In the genomic region with DNA sequence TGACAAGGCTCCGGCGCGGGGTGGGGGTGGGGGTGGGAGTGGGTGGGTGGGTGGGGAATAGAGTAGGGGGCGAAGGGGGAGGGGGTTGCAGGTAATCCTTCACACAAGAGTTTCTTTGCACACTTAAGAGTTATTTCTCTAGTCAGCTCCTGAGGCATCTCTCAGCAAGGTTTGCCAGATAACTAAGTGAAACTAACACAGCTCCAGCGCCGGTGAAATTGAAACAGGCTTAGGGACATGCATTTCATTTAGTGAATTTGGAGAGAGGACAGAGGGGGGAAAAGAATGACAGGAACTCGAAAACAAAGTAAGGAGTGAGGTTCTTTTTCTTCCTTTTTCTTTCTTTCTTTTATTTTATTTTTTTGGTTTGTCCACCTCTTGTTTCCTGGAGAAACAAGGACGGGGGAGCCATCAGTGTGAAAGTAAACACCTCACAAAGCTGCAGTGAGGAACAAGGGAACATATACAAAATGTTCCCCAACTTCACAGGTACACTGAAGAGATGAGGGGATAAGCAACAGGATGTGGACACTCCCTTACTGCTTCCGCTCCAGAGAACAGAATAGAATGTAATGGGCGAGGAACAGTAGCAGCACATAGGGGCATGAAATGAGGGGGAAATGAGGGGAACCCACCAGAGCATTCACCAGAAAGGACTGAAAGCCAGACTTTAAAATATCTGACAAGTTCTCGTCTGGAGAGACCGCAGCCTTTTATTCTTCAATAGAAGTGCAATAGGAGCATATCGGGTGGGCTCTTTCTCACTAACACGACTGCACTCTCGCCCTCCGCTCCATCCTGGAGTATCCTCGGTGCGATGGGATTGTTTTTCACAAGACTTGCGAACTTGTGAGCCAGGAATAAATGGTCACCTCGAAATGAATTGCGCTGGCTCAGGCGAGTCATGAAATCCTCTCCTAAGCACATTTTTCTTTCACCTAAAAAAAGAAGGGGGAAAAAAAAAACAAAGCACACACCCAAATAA, we compare ENCODE assay signal across 8 mouse cellular contexts. TPM values are rescaled to one million over a fixed set of nuclear protein-coding genes. Genes with fewer than 3 reads are reported as not detected.
DNase-seq lines count a peak whose midpoint lies in the region; ATAC-seq and TF ChIP-seq lines count a peak whose summit lies in the region.

No protein-coding gene starts in this region.

- H3K27me3 ChIP-seq in embryonic facial prominence, embryonic 12.5 days, result no peaks in the 10 kb centered on the region
- H3K27me3 ChIP-seq in hindbrain, embryonic 12.5 days, result no peaks in the 10 kb centered on the region
- H3K27me3 ChIP-seq in liver, embryonic 14.5 days (ENCODE audit: control insufficient read depth, insufficient read depth, low read length), result no peaks in the 10 kb centered on the region
- H3K27me3 ChIP-seq in small intestine, adult 2 months (ENCODE audit: control insufficient read depth, insufficient read depth, low read length), result no peaks in the 10 kb centered on the region

- TF ChIP-seq CTCF in left cerebral cortex, adult 2 months (IDR thresholded peaks at IDR 0.05), result no peak
- no peak for TF ChIP-seq CTCF in liver, embryonic 14.5 days (IDR thresholded peaks at IDR 0.05; ENCODE audit: low read depth)
- no peak for TF ChIP-seq CTCF in small intestine, adult 2 months (IDR thresholded peaks at IDR 0.05; ENCODE audit: extremely low read depth, insufficient read length, insufficient replicate concordance, low read depth, low read length)

- peak overlapping the region; percentile 51 for H3K4me3 ChIP-seq in left cerebral cortex, adult 2 months
- H3K4me3 ChIP-seq in embryonic facial prominence, embryonic 12.5 days, result peak overlapping the region; percentile 79
- peak overlapping the region; percentile 73 for H3K4me3 ChIP-seq in hindbrain, embryonic 12.5 days
- peak overlapping the region; percentile 82 to 89 for H3K4me3 ChIP-seq in liver, embryonic 14.5 days (ENCODE audit: insufficient read depth in 1 of 2, low read depth in 2 of 2, low read length in 2 of 2)
- H3K4me3 ChIP-seq in small intestine, adult 2 months (ENCODE audit: low read depth, low read length), result peak overlapping the region; percentile 66

- no peak for TF ChIP-seq EP300 in liver, embryonic 14.5 days (IDR thresholded peaks at IDR 0.05; ENCODE audit: low read depth)

- H3K27ac ChIP-seq in left cerebral cortex, adult 2 months, result peak overlapping the region; percentile 55
- H3K27ac ChIP-seq in embryonic facial prominence, embryonic 12.5 days, result peak overlapping the region; percentile 91
- peak overlapping the region; percentile 73 for H3K27ac ChIP-seq in hindbrain, embryonic 12.5 days
- peak overlapping the region; percentile 85 for H3K27ac ChIP-seq in liver, embryonic 14.5 days
- peak overlapping the region; percentile 99 for H3K27ac ChIP-seq in small intestine, adult 2 months (ENCODE audit: insufficient read depth, low read depth, low read length)

- no peak for TF ChIP-seq POLR2A in small intestine, adult 2 months (IDR thresholded peaks at IDR 0.05; ENCODE audit: low read depth, low read length)

- peak overlapping the region; percentile 81 for H3K9ac ChIP-seq in embryonic facial prominence, embryonic 12.5 days
- peak overlapping the region; percentile 55 for H3K9ac ChIP-seq in hindbrain, embryonic 12.5 days
- peak overlapping the region; percentile 97 for H3K9ac ChIP-seq in liver, embryonic 14.5 days (replicated peaks)

- no peak for ATAC-seq in embryonic facial prominence, embryonic 12.5 days (ENCODE audit: insufficient number of reproducible peaks, insufficient read depth, low FRiP score, low TSS enrichment)
- 0 out of 2 replicates have a peak, but pooled peaks have one; percentile 5 for ATAC-seq in hindbrain, embryonic 12.5 days (ENCODE audit: low FRiP score)
- no peak for ATAC-seq in liver, embryonic 14.5 days (ENCODE audit: insufficient read depth)

- 5% methylated on average over 22 of the region's 22 CpGs for WGBS in embryonic facial prominence, embryonic 12.5 days
- WGBS in hindbrain, embryonic 12.5 days, result 12% methylated on average over 22 of the region's 22 CpGs
- 2% methylated on average over 22 of the region's 22 CpGs for WGBS in liver, embryonic 14.5 days (ENCODE audit: insufficient replicate concordance)
- WGBS in small intestine, adult 2 months, result 1% methylated on average over 22 of the region's 22 CpGs

- peaks cover 42% of the 10 kb centered on the region for H3K4me1 ChIP-seq in embryonic facial prominence, embryonic 12.5 days
- peaks cover 53% of the 10 kb centered on the region for H3K4me1 ChIP-seq in hindbrain, embryonic 12.5 days
- peaks cover 10 to 15% of the 10 kb centered on the region in 2 experiments for H3K4me1 ChIP-seq in liver, embryonic 14.5 days (replicated peaks; ENCODE audit: control insufficient read depth in 2 of 2, insufficient read depth in 2 of 2, low read length in 1 of 2)
- peaks cover 7% of the 10 kb centered on the region for H3K4me1 ChIP-seq in small intestine, adult 2 months (ENCODE audit: control insufficient read depth, insufficient read depth, insufficient read length, low read length)

- no peaks in the 10 kb centered on the region for H3K9me3 ChIP-seq in embryonic facial prominence, embryonic 12.5 days
- no peaks in the 10 kb centered on the region for H3K9me3 ChIP-seq in hindbrain, embryonic 12.5 days (replicated peaks)
- H3K9me3 ChIP-seq in liver, embryonic 14.5 days (ENCODE audit: control insufficient read depth, low read length), result no peaks in the 10 kb centered on the region

- intact Hi-C loops in left cerebral cortex, adult 2 months (cut with DNase I), result loop anchor here (2.0 kb wide), 1 partner anchor 20 kb away; the partner anchor contains the start of gene Gm16253
- intact Hi-C loops in left cerebral cortex, postnatal 25 days (cut with DNase I), result loop anchor here (2.0 kb wide), 1 partner anchor 18 kb away; no protein-coding TSS in a partner anchor

- no peak for DNase-seq in left cerebral cortex, adult 2 months (ENCODE audit: extremely low spot score in 1 of 2, low spot score in 2 of 2)
- no peak for DNase-seq in left cerebral cortex, postnatal 25 days (ENCODE audit: low spot score in 2 of 2)
- no peak for DNase-seq in liver, embryonic 14.5 days (ENCODE audit: low read depth in 3 of 3, low spot score in 3 of 3)
- no peak for DNase-seq in ovary, postnatal 36 days (ENCODE audit: low spot score)
- no peak for DNase-seq in frontal cortex, postnatal 25 days (ENCODE audit: low spot score in 2 of 2)

- peak overlapping the region; percentile 79 for H3K4me2 ChIP-seq in embryonic facial prominence, embryonic 12.5 days (replicated peaks)
- peak overlapping the region; percentile 82 for H3K4me2 ChIP-seq in hindbrain, embryonic 12.5 days (replicated peaks)
- peak overlapping the region; percentile 99 for H3K4me2 ChIP-seq in liver, embryonic 14.5 days (ENCODE audit: low read depth)

- H3K36me3 ChIP-seq in embryonic facial prominence, embryonic 12.5 days, result peaks cover 21% of the 10 kb centered on the region
- H3K36me3 ChIP-seq in hindbrain, embryonic 12.5 days, result peaks cover 21% of the 10 kb centered on the region
- H3K36me3 ChIP-seq in liver, embryonic 14.5 days (replicated peaks; ENCODE audit: control insufficient read depth, insufficient read depth, low read depth), result peaks cover 15% of the 10 kb centered on the region
- peaks cover 31% of the 10 kb centered on the region for H3K36me3 ChIP-seq in small intestine, adult 2 months (ENCODE audit: control insufficient read depth, insufficient read depth, low read length)

RNA-seq across cellular contexts. Expression of gene Txnip, which starts 0.8 kb away (rescaled TPM):
- 10 to 100 TPM; 22.4 to 28.2 TPM for total RNA-seq in left cerebral cortex, adult 2 months (2021)
- 10 to 100 TPM; 18.3 to 18.5 TPM for total RNA-seq in left cerebral cortex, postnatal 25 days (2021)
- polyA plus RNA-seq in embryonic facial prominence, embryonic 12.5 days (2016; fragmentation: Nextera tagmentation; extraction: Ambion mirVana), result 75.8 and 80.8 TPM in 2 replicates
- 58.7 and 59.9 TPM in 2 replicates for polyA plus RNA-seq in hindbrain, embryonic 12.5 days (2016; fragmentation: Nextera tagmentation; extraction: Ambion mirVana)
- 33.2 and 42.8 TPM in 2 replicates for polyA plus RNA-seq in liver, embryonic 14.5 days (2012; rRNA removed)
- 31.9 and 32.5 TPM in 2 replicates for polyA plus RNA-seq in liver, embryonic 14.5 days (2014; fragmentation: Nextera tagmentation; extraction: Ambion mirVana)
- 167 and 384 TPM in 2 replicates for polyA plus RNA-seq in small intestine, adult 2 months (2012; rRNA removed)

RNA-seq across cellular contexts. Expression of gene Gm16253, which starts 19.8 kb away (rescaled TPM):
- not detected for total RNA-seq in left cerebral cortex, adult 2 months (2021)
- not detected for total RNA-seq in left cerebral cortex, postnatal 25 days (2021)
- polyA plus RNA-seq in embryonic facial prominence, embryonic 12.5 days (2016; fragmentation: Nextera tagmentation; extraction: Ambion mirVana), result 2.1 and 2.4 TPM in 2 replicates
- polyA plus RNA-seq in hindbrain, embryonic 12.5 days (2016; fragmentation: Nextera tagmentation; extraction: Ambion mirVana), result 1.3 and 1.7 TPM in 2 replicates
- polyA plus RNA-seq in liver, embryonic 14.5 days (2012; rRNA removed), result not detected in 2 replicates
- not detected in 2 replicates for polyA plus RNA-seq in liver, embryonic 14.5 days (2014; fragmentation: Nextera tagmentation; extraction: Ambion mirVana)
- not detected in 2 replicates for polyA plus RNA-seq in small intestine, adult 2 months (2012; rRNA removed)

RNA-seq across cellular contexts. Expression of gene Hfe2, which starts 32.0 kb away (rescaled TPM):
- 1 to 10 TPM; 1.7 to 1.8 TPM for total RNA-seq in left cerebral cortex, adult 2 months (2021)
- total RNA-seq in left cerebral cortex, postnatal 25 days (2021), result 1 to 10 TPM in 1 of 2 experiments, under 1 TPM in 1; 0.85 to 1.4 TPM
- 3.2 and 4.0 TPM in 2 replicates for polyA plus RNA-seq in embryonic facial prominence, embryonic 12.5 days (2016; fragmentation: Nextera tagmentation; extraction: Ambion mirVana)
- 0.70 and 2.5 TPM in 2 replicates for polyA plus RNA-seq in hindbrain, embryonic 12.5 days (2016; fragmentation: Nextera tagmentation; extraction: Ambion mirVana)
- polyA plus RNA-seq in liver, embryonic 14.5 days (2012; rRNA removed), result 3.8 and 4.5 TPM in 2 replicates
- polyA plus RNA-seq in liver, embryonic 14.5 days (2014; fragmentation: Nextera tagmentation; extraction: Ambion mirVana), result 4.3 and 4.4 TPM in 2 replicates
- polyA plus RNA-seq in small intestine, adult 2 months (2012; rRNA removed), result 0.06 TPM in 1 of 2 replicates, not detected in the other

RNA-seq across cellular contexts. Expression of gene Polr3gl, which starts 37.0 kb away (rescaled TPM):
- total RNA-seq in left cerebral cortex, adult 2 months (2021), result 10 to 100 TPM; 26.6 to 28.1 TPM
- 10 to 100 TPM; 20.7 to 21.2 TPM for total RNA-seq in left cerebral cortex, postnatal 25 days (2021)
- polyA plus RNA-seq in embryonic facial prominence, embryonic 12.5 days (2016; fragmentation: Nextera tagmentation; extraction: Ambion mirVana), result 49.8 and 52.1 TPM in 2 replicates
- 40.0 and 42.3 TPM in 2 replicates for polyA plus RNA-seq in hindbrain, embryonic 12.5 days (2016; fragmentation: Nextera tagmentation; extraction: Ambion mirVana)
- 6.2 and 11.8 TPM in 2 replicates for polyA plus RNA-seq in liver, embryonic 14.5 days (2012; rRNA removed)
- polyA plus RNA-seq in liver, embryonic 14.5 days (2014; fragmentation: Nextera tagmentation; extraction: Ambion mirVana), result 3.0 and 3.3 TPM in 2 replicates
- polyA plus RNA-seq in small intestine, adult 2 months (2012; rRNA removed), result 3.4 and 7.9 TPM in 2 replicates

RNA-seq across cellular contexts. Expression of gene Ankrd34a, which starts 39.5 kb away (rescaled TPM):
- total RNA-seq in left cerebral cortex, adult 2 months (2021), result 10 to 100 TPM; 66.8 to 70.3 TPM
- total RNA-seq in left cerebral cortex, postnatal 25 days (2021), result 10 to 100 TPM; 73.5 to 74.2 TPM
- polyA plus RNA-seq in embryonic facial prominence, embryonic 12.5 days (2016; fragmentation: Nextera tagmentation; extraction: Ambion mirVana), result 2.1 and 2.3 TPM in 2 replicates
- 4.6 and 5.1 TPM in 2 replicates for polyA plus RNA-seq in hindbrain, embryonic 12.5 days (2016; fragmentation: Nextera tagmentation; extraction: Ambion mirVana)
- 0.08 TPM in 2 replicates for polyA plus RNA-seq in liver, embryonic 14.5 days (2012; rRNA removed)
- polyA plus RNA-seq in liver, embryonic 14.5 days (2014; fragmentation: Nextera tagmentation; extraction: Ambion mirVana), result not detected in 2 replicates
- 0.44 and 0.63 TPM in 2 replicates for polyA plus RNA-seq in small intestine, adult 2 months (2012; rRNA removed)
